Mouse (Mus musculus) thymus, adult 2 months (tissue): ENCODE results near the gene Chd9.

Experiments
- CTCF ChIP-seq: fragments of 200-500 bp; IDR thresholded peaks from 2 replicates; pipeline ENCODE4 v1.5.1; 2012; ENCODE audit warnings: mild to moderate bottlenecking, control low read depth, low read length, moderate library complexity, borderline replicate concordance; ENCODE audit not compliant: control insufficient read depth, poor library complexity, insufficient read depth; ENCODE audit errors: extremely low read depth
- POLR2A ChIP-seq: fragments of 200-500 bp; IDR thresholded peaks from 2 replicates; pipeline ENCODE4 v1.6.1; 2012; ENCODE audit warnings: mild to moderate bottlenecking, low read length, control low read depth, moderate library complexity; ENCODE audit not compliant: control insufficient read depth, poor library complexity, insufficient read depth; ENCODE audit errors: extremely low read depth

DNA sequence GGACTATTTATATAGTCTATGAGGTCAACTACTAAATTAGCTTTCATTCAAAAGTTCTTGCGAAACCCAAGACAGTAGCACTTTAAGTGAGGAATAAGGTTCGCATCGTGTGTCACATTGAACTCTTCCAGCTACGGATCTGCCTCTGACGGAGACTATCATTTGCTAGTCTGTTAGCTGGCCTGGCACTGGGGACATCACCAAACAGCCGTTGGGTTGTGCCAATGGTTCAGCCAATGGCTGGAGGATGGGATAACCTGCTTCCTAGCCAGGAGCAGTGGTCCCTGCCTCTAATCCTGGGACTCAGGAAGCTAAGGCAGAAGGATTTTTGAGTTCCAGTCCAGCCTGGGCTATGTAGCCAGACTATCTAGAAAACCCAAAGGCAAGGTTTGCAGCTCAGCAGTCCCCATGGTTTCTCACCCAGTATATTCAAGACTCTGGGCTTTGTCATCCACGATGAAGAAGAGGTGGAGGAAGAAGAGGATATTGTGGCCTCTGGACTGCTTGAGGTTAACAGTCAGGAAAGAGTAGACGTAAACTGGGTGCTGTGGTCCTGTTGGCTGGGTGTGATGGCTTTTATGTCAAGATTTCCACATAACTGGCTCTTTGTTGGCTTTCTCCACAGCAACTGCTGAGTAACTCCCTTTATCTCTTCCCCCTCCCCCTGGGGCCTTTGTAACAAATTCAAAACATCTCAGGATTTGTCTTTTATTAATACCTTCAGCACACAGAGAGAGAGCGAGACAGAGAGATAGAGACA, 8.4 kb upstream of the Chd9 start:
- TF ChIP-seq CTCF (no peak), POLR2A (no peak)
